Mouse (Mus musculus) right cerebral cortex, adult 2 months (tissue): ENCODE measurements around the gene Cbarp.
A peak's percentile ranks its signal among the peaks of the same experiment; 100 is the strongest.

Experiments
- DNase-seq, 2 experiments: peaks; one replicate each; pipeline ENCODE4 v3.0.0; 2021 to 2022; ENCODE audit warnings: low spot score in 2 of 2

Gene Cbarp

GRCm38 (mm10) chr10:80097275-80097674 lies 43.4 kb downstream of the Cbarp start:
- no peak for DNase-seq

GRCm38 (mm10) chr10:80095547-80095946 lies 45.1 kb downstream of the Cbarp start:
- DNase-seq, result no peak

GRCm38 (mm10) chr10:80094684-80095083 lies 46.0 kb downstream of the Cbarp start:
- DNase-seq, result no peak

GRCm38 (mm10) chr10:80094085-80094484 lies 46.5 kb downstream of the Cbarp start:
- DNase-seq, result no peak

- no peak for DNase-seq
These were observed 47.9 kb downstream of the Cbarp start for GRCm38 (mm10) chr10:80092690-80093089.

- DNase-seq, result no peak
These were observed 49.1 kb downstream of the Cbarp start for GRCm38 (mm10) chr10:80091527-80091926.

- no peak for DNase-seq
These were observed 51.5 kb downstream of the Cbarp start for GRCm38 (mm10) chr10:80089146-80089545.

- DNase-seq, result no peak
These were observed 53.2 kb downstream of the Cbarp start for GRCm38 (mm10) chr10:80087483-80087882.

GRCm38 (mm10) chr10:80086847-80087246 lies 53.8 kb downstream of the Cbarp start:
- no peak for DNase-seq

GRCm38 (mm10) chr10:80084817-80085487 lies 55.7 kb downstream of the Cbarp start:
- peak; percentile 37 to 48 for DNase-seq

GRCm38 (mm10) chr10:80081075-80081474 lies 59.6 kb downstream of the Cbarp start:
- no peak for DNase-seq
